Mouse (Mus musculus): Measurements from ENCODE around the gene Cmss1.

Cmss1 gene

GRCm38 (mm10) chr16:57528457-57528856, 78.2 kb downstream of the Cmss1 start:
- in situ Hi-C loops (cut with MboI; ENCODE audit: unreplicated experiment in 2 of 2), result no loop called here

GRCm38 (mm10) chr16:57526893-57527292, 79.8 kb downstream of the Cmss1 start:
- in situ Hi-C loops (cut with MboI; ENCODE audit: unreplicated experiment in 2 of 2), result no loop called here

- in situ Hi-C loops (cut with MboI; ENCODE audit: unreplicated experiment in 2 of 2), result no loop called here
Observed at GRCm38 (mm10) chr16:57525476-57525875, 81.2 kb downstream of the Cmss1 start.

GRCm38 (mm10) chr16:57525046-57525445, 81.6 kb downstream of the Cmss1 start:
- in situ Hi-C loops (cut with MboI; ENCODE audit: unreplicated experiment in 2 of 2), result no loop called here

- in situ Hi-C loops (cut with MboI; ENCODE audit: unreplicated experiment in 2 of 2), result no loop called here
Observed at GRCm38 (mm10) chr16:57515636-57516035, 91.0 kb downstream of the Cmss1 start.

- in situ Hi-C loops (cut with MboI; ENCODE audit: unreplicated experiment in 2 of 2), result no loop called here
Observed at GRCm38 (mm10) chr16:57514371-57514770, 92.3 kb downstream of the Cmss1 start.

GRCm38 (mm10) chr16:57513562-57513961, 93.1 kb downstream of the Cmss1 start:
- in situ Hi-C loops (cut with MboI; ENCODE audit: unreplicated experiment in 2 of 2), result no loop called here

GRCm38 (mm10) chr16:57509099-57509498, 97.6 kb downstream of the Cmss1 start:
- in situ Hi-C loops (cut with MboI; ENCODE audit: unreplicated experiment in 2 of 2), result no loop called here

- in situ Hi-C loops (cut with MboI; ENCODE audit: unreplicated experiment in 2 of 2), result no loop called here
Observed at GRCm38 (mm10) chr16:57508351-57508750, 98.3 kb downstream of the Cmss1 start.

- in situ Hi-C loops (cut with MboI; ENCODE audit: unreplicated experiment in 2 of 2), result no loop called here
Observed at GRCm38 (mm10) chr16:57506133-57506532, 100.5 kb downstream of the Cmss1 start.

- in situ Hi-C loops (cut with MboI; ENCODE audit: unreplicated experiment in 2 of 2), result no loop called here
Observed at GRCm38 (mm10) chr16:57504728-57505127, 101.9 kb downstream of the Cmss1 start.

- in situ Hi-C loops (cut with MboI; ENCODE audit: unreplicated experiment in 2 of 2), result no loop called here
Observed at GRCm38 (mm10) chr16:57502761-57503160, 103.9 kb downstream of the Cmss1 start.

- in situ Hi-C loops (cut with MboI; ENCODE audit: unreplicated experiment in 2 of 2), result no loop called here
Observed at GRCm38 (mm10) chr16:57502230-57502629, 104.4 kb downstream of the Cmss1 start.

GRCm38 (mm10) chr16:57500851-57501250, 105.8 kb downstream of the Cmss1 start:
- in situ Hi-C loops (cut with MboI; ENCODE audit: unreplicated experiment in 2 of 2), result no loop called here

- in situ Hi-C loops (cut with MboI; ENCODE audit: unreplicated experiment in 2 of 2), result no loop called here
Observed at GRCm38 (mm10) chr16:57496437-57497173, 110.1 kb downstream of the Cmss1 start.

- in situ Hi-C loops (cut with MboI; ENCODE audit: unreplicated experiment in 2 of 2), result no loop called here
Observed at GRCm38 (mm10) chr16:57495476-57496203, 111.0 kb downstream of the Cmss1 start.

GRCm38 (mm10) chr16:57491853-57492252, 114.8 kb downstream of the Cmss1 start:
- in situ Hi-C loops (cut with MboI; ENCODE audit: unreplicated experiment in 2 of 2), result no loop called here

- in situ Hi-C loops (cut with MboI; ENCODE audit: unreplicated experiment in 2 of 2), result no loop called here
Observed at GRCm38 (mm10) chr16:57490691-57491090, 116.0 kb downstream of the Cmss1 start.

- in situ Hi-C loops (cut with MboI; ENCODE audit: unreplicated experiment in 2 of 2), result no loop called here
Observed at GRCm38 (mm10) chr16:57488661-57489060, 118.0 kb downstream of the Cmss1 start.

- in situ Hi-C loops (cut with MboI; ENCODE audit: unreplicated experiment in 2 of 2), result no loop called here
Observed at GRCm38 (mm10) chr16:57486266-57486665, 120.4 kb downstream of the Cmss1 start.

- in situ Hi-C loops (cut with MboI; ENCODE audit: unreplicated experiment in 2 of 2), result no loop called here
Observed at GRCm38 (mm10) chr16:57485265-57485664, 121.4 kb downstream of the Cmss1 start.

Data from v-Abl transformed pro-B cells (cell line).